In the genomic region with DNA sequence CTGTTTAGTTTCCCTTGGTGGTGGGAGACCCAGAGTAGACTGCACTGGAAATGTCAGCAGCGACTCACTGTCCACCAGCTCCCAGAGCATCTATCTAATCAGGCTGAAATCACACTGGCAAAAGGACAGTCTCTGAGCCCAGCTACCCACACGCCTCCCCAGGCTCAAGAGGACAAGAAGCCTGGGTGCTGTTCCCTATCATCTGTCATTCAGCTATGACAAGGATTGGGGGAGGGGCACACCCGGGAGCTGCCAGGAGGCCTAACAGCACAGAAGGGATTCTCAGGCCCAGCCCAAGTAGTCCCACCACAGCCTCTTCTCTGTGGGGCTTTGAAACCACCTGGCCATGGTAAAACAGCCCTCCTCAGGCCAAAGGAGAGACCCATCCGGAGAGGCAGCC, we compare ENCODE assay signal across 10 mouse cellular contexts. TPM values are rescaled to one million over a fixed set of nuclear protein-coding genes. Genes with fewer than 3 reads are reported as not detected.
DNase-seq lines count a peak whose midpoint lies in the region; ATAC-seq lines count a peak whose summit lies in the region.
"Had no signal": no experiment of that assay in that cellular context is flagged by ENCODE, and none has a peak within 500 bp of the region (broad histone marks: within the 10 kb centered on the region; RNA-seq: fewer than 3 reads in every experiment).

No protein-coding gene starts in this region.

- H3K36me3 ChIP-seq in heart, embryonic 10.5 days, result peaks cover 4% of the 10 kb centered on the region; the same call in 1 of the 2 replicates
- no peaks in the 10 kb centered on the region for H3K36me3 ChIP-seq in heart, embryonic 16.5 days (ENCODE audit: control insufficient read depth, insufficient read depth)
- no peaks in the 10 kb centered on the region for H3K36me3 ChIP-seq in neural tube, embryonic 15.5 days

- peak overlapping the region; percentile 44; the same call in 1 of the 2 replicates for H3K9ac ChIP-seq in heart, embryonic 16.5 days (ENCODE audit: low read length)
- no peak overlapping the region; the same call in 1 of the 2 replicates for H3K9ac ChIP-seq in neural tube, embryonic 15.5 days (replicated peaks)
- H3K9ac ChIP-seq: lung, embryonic 14.5 days had no signal

- no peaks in the 10 kb centered on the region for H3K9me3 ChIP-seq in heart, embryonic 10.5 days
- peaks cover 4% of the 10 kb centered on the region; the same call in 1 of the 2 replicates for H3K9me3 ChIP-seq in heart, embryonic 16.5 days (replicated peaks; ENCODE audit: control insufficient read depth, low read length)
- no peaks in the 10 kb centered on the region for H3K9me3 ChIP-seq in neural tube, embryonic 15.5 days (replicated peaks)

- WGBS in heart, embryonic 10.5 days, result 14% methylated on average over 4 of the region's 4 CpGs
- WGBS in heart, embryonic 16.5 days, result 34% methylated on average over 4 of the region's 4 CpGs
- 52% methylated on average over 4 of the region's 4 CpGs for WGBS in neural tube, embryonic 15.5 days

- intact Hi-C loops in heart, postnatal 25 days (cut with DNase I), result no loop called here

- no peak overlapping the region for H3K4me2 ChIP-seq in heart, embryonic 16.5 days (ENCODE audit: low read depth, low read length)
- no peak overlapping the region for H3K4me2 ChIP-seq in neural tube, embryonic 15.5 days
- H3K4me2 ChIP-seq: lung, embryonic 14.5 days had no signal

- no peaks in the 10 kb centered on the region; the same call in 1 of the 2 replicates for H3K27me3 ChIP-seq in heart, embryonic 10.5 days (ENCODE audit: insufficient read depth, poor library complexity, severe bottlenecking)
- peaks cover 2% of the 10 kb centered on the region; the same call in 1 of the 2 replicates for H3K27me3 ChIP-seq in heart, embryonic 16.5 days (ENCODE audit: control insufficient read depth, insufficient read depth, low read length)
- no peaks in the 10 kb centered on the region for H3K27me3 ChIP-seq in neural tube, embryonic 15.5 days (replicated peaks)

- H3K4me1 ChIP-seq in heart, embryonic 10.5 days, result peaks cover 74% of the 10 kb centered on the region
- H3K4me1 ChIP-seq in heart, embryonic 16.5 days (ENCODE audit: control insufficient read depth, insufficient read depth, low read length), result peaks cover 31% of the 10 kb centered on the region
- peaks cover 59% of the 10 kb centered on the region for H3K4me1 ChIP-seq in neural tube, embryonic 15.5 days

- peak; percentile 84 for DNase-seq in heart, embryonic 10.5 days (ENCODE audit: low spot score)
- no peak for DNase-seq in heart, postnatal 25 days (ENCODE audit: low spot score)
- DNase-seq in lung, postnatal 10 days, result peak; percentile 45
- no peak for DNase-seq in lung, postnatal 25 days (ENCODE audit: low spot score)
- DNase-seq in embryo, embryonic 11 days, result no peak
- DNase-seq: cerebellum, adult 11 months; lung, embryonic 14.5 days had no signal

- 0 out of 2 replicates have a peak, but pooled peaks have one; percentile 17 for ATAC-seq in heart, embryonic 16.5 days (replicated peaks; ENCODE audit: extremely low read depth, insufficient read depth, low FRiP score)
- no peak for ATAC-seq in neural tube, embryonic 15.5 days (ENCODE audit: low FRiP score)
- ATAC-seq in megakaryocyte, adult 5-6 weeks (ENCODE audit: poor library complexity, severe bottlenecking), result no peak

- H3K27ac ChIP-seq in heart, embryonic 10.5 days, result peak overlapping the region; percentile 56
- H3K27ac ChIP-seq in heart, embryonic 16.5 days (ENCODE audit: low read length), result 0 out of 2 replicates have a peak overlapping the region, but pooled peaks have one; percentile 4
- H3K27ac ChIP-seq in neural tube, embryonic 15.5 days (replicated peaks), result 0 out of 2 replicates have a peak overlapping the region, but pooled peaks have one; percentile 37

- H3K4me3 ChIP-seq in heart, embryonic 10.5 days, result 0 out of 2 replicates have a peak overlapping the region, but pooled peaks have one; percentile 16
- H3K4me3 ChIP-seq in heart, embryonic 16.5 days (ENCODE audit: low read length), result no peak overlapping the region
- no peak overlapping the region for H3K4me3 ChIP-seq in neural tube, embryonic 15.5 days (replicated peaks)

RNA-seq across cellular contexts. Expression of gene Vav2, which starts 36.1 kb away (rescaled TPM):
- 5.1 and 8.1 TPM in 2 replicates for polyA plus RNA-seq in heart, embryonic 10.5 days (2016; fragmentation: Nextera tagmentation; extraction: Ambion mirVana)
- 10 to 100 TPM; 12.7 to 13.6 TPM for total RNA-seq in heart, postnatal 25 days (2021)
- 2.6 and 3.8 TPM in 2 replicates for polyA plus RNA-seq in heart, embryonic 16.5 days (2015; fragmentation: Nextera tagmentation; extraction: Ambion mirVana)
- polyA plus RNA-seq in neural tube, embryonic 15.5 days (2015; fragmentation: Nextera tagmentation; extraction: Ambion mirVana), result 12.4 and 15.5 TPM in 2 replicates
- 5.9 and 8.0 TPM in 2 replicates for total RNA-seq in megakaryocyte, adult 5-6 weeks (2015)
- total RNA-seq in megakaryocyte, adult 5-6 weeks (2017), result 11.0 and 11.5 TPM in 2 replicates

RNA-seq across cellular contexts. Expression of gene Brd3os, which starts 51.3 kb away (rescaled TPM):
- polyA plus RNA-seq in heart, embryonic 10.5 days (2016; fragmentation: Nextera tagmentation; extraction: Ambion mirVana), result 2.3 and 3.3 TPM in 2 replicates
- total RNA-seq in heart, postnatal 25 days (2021), result 1 to 10 TPM in 1 of 2 experiments, under 1 TPM in 1; 0.70 to 1.3 TPM
- 3.6 and 3.8 TPM in 2 replicates for polyA plus RNA-seq in heart, embryonic 16.5 days (2015; fragmentation: Nextera tagmentation; extraction: Ambion mirVana)
- 40.4 and 45.0 TPM in 2 replicates for polyA plus RNA-seq in neural tube, embryonic 15.5 days (2015; fragmentation: Nextera tagmentation; extraction: Ambion mirVana)
- total RNA-seq in megakaryocyte, adult 5-6 weeks (2015), result 0.93 TPM in 1 of 2 replicates, not detected in the other
- 0.11 TPM in 1 of 2 replicates, not detected in the other for total RNA-seq in megakaryocyte, adult 5-6 weeks (2017)

Comparison
In these comparisons a context has a peak if more than half of its experiments do, and no peak if none do; other contexts are left out.
1. DNase-seq: peak in heart, embryonic 10.5 days (single experiment) and lung, postnatal 10 days (single experiment); none in heart, postnatal 25 days (single experiment), lung, postnatal 25 days (single experiment) and embryo, embryonic 11 days (single experiment).
2. H3K27ac ChIP-seq: peak in every context shown above with its lines; median percentile 56 in heart, embryonic 10.5 days; 37 in neural tube, embryonic 15.5 days; 4 in heart, embryonic 16.5 days.